Mouse (Mus musculus) intestine, embryonic 15.5 days (tissue): ENCODE measurements around the gene Prrt1. TPM values are rescaled to one million over a fixed set of nuclear protein-coding genes. Genes with fewer than 3 reads are reported as not detected.

Source experiments
- ATAC-seq: fragments of 200-750 bp; cut with Nextera tagmentation; 2 replicates; pipeline ENCODE4 v1.8.0; 2017; ENCODE audit warnings: moderate TSS enrichment, moderate library complexity
- H3K27ac ChIP-seq: fragments of 300-500 bp; sonication (generic); 2 replicates; pipeline ENCODE4 v1.5.1; 2015; ENCODE audit warnings: mild to moderate bottlenecking, inconsistent platforms
- H3K27me3 ChIP-seq: fragments of 300-500 bp; sonication (generic); replicated peaks from 2 replicates; pipeline ENCODE4 v1.6.1; 2015; ENCODE audit warnings: inconsistent platforms
- H3K36me3 ChIP-seq: fragments of 300-500 bp; sonication (generic); 2 replicates; pipeline ENCODE4 v1.6.1; 2015; ENCODE audit warnings: inconsistent platforms
- H3K4me1 ChIP-seq: fragments of 300-500 bp; sonication (generic); replicated peaks from 2 replicates; pipeline ENCODE4 v1.6.1; 2015; ENCODE audit warnings: inconsistent platforms
- H3K4me2 ChIP-seq: fragments of 300-500 bp; sonication (generic); replicated peaks from 2 replicates; pipeline ENCODE4 v1.6.1; 2015; ENCODE audit warnings: mild to moderate bottlenecking, inconsistent platforms
- H3K4me3 ChIP-seq: fragments of 300-500 bp; sonication (generic); replicated peaks from 2 replicates; pipeline ENCODE4 v1.5.1; 2015; ENCODE audit warnings: inconsistent platforms
- H3K9ac ChIP-seq: fragments of 300-500 bp; sonication (generic); 2 replicates; pipeline ENCODE4 v1.6.1; 2015; ENCODE audit warnings: inconsistent platforms
- H3K9me3 ChIP-seq: fragments of 300-500 bp; sonication (generic); 2 replicates; pipeline ENCODE4 v1.6.1; 2016; ENCODE audit warnings: inconsistent platforms
- WGBS: fragments of 180-500 bp; shearing (Covaris S2); methylation state at CpG from one replicate; pipeline ENCODE4 v1.1.7; 2015; 5-methylcytosine and 5-hydroxymethylcytosine counted together
- polyA plus RNA-seq: library from polyadenylated mRNA; unstranded; fragments of >200 nt; fragmentation: Nextera tagmentation; extraction: Ambion mirVana; gene quantifications from 2 replicates; pipeline ENCODE4 v1.2.1, GENCODE M21; 2015

Gene Prrt1
- polyA plus RNA-seq, 1 experiment from 2014 or later = 0.49 TPM

DNA sequence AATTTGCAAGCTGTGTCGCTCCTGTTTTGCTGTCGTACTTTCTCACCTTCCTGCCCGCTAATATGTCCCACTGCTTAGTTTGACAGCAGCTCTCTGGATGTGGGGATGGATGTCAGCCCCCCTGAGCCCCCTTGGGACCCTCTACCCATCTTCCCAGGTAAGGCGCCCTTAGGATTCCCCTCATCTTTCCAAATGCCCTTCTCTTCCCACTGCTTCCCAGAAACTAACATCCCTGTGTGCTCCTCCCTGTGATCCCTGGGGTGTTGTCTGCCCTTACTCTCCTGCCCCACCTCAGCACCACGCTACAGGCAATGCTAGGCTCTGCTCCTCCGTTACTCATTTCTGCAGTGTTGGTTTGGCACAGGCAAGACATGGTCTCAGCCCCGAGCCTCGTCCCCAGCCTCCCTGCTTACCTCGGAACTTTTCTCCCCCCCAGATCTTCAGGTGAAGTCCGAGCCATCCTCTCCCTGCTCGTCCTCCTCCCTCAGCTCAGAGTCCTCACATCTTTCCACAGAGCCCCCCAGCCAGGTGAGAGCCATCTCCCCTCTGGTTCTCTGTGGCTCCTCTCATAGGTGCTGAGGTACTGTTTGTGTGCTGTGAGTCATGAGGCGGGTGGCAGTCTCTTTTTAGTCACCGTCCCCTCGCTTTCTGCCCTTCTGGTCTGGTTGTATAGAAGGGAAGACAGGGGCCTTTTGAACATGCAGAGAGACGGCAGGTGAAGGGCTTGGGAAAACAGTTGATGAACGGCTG, 19.0 kb downstream of the Prrt1 start:
- Histone ChIP-seq H3K36me3 (peaks cover 11% of the 10 kb centered on the region), H3K4me1 (peaks cover 23% of the 10 kb centered on the region), H3K4me3 (peak overlapping the region; percentile 97; the same call in 1 of the 2 replicates), H3K4me2 (peak overlapping the region; percentile 89), H3K9ac (no peak overlapping the region; the same call in 1 of the 2 replicates), H3K27ac (no peak overlapping the region), H3K9me3 (no peaks in the 10 kb centered on the region), H3K27me3 (no peaks in the 10 kb centered on the region)
- no peak for ATAC-seq
- 83% methylated on average over 16 of the region's 16 CpGs for WGBS

DNA sequence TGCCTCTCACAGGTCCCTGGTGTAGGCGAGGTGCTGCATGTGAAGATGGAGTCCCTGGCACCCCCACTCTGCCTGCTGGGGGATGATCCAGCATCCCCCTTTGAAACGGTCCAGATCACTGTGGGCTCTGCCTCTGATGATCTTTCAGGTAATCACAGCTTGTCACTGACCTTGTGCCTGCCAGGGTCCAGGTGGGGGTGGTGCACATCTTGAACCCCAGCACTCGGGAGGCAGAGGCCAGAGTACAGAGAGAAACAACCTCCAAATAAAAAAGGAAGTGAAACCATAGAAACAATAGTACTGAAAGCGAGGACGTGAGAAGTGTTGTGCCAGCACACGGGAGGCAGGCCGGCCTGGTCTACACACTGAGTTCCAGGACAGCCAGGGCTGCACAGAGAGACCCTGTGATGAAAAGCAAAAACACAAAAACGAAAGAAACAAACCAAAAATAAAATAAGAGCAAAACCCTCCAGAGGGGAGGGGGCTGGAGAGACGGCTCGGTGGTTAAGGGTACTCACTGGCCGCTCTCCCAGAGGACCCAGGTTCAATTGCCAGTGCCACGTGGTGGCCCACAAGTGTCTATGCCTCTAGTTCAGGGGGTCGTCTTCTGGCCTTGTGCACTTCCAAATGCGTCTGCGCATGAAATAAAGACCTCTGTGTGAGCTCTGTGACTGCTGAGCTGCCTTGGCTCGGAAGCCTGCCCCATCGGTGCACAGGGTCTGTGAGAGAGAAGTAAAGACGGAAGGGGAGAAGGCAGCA, 20.0 kb downstream of the Prrt1 start:
- Histone ChIP-seq H3K9ac (no peak overlapping the region), H3K4me1 (peaks cover 20% of the 10 kb centered on the region), H3K9me3 (no peaks in the 10 kb centered on the region), H3K36me3 (peaks cover 11% of the 10 kb centered on the region), H3K27me3 (no peaks in the 10 kb centered on the region), H3K4me3 (no peak overlapping the region), H3K4me2 (no peak overlapping the region), H3K27ac (no peak overlapping the region)
- no peak for ATAC-seq
- WGBS = 88% methylated on average over 18 of the region's 18 CpGs

DNA sequence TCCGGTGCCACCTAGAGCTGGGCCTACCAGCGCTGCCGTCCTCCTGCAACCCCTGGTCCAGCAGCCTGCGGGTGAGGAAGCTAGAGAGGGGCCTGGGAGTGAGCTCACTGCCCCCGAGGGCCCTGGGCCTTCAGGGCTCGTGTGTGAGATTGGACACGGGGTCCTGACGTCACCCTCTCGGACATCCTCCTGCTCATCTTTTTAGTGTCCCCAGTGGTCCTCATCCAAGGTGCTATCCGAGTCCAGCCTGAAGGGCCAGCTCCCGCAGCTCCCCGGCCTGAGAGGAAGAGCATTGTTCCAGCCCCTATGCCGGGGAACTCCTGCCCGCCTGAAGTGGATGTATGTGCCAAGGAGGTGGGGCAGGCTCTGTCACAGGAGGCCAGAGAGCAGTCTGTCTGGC, 21.4 kb downstream of the Prrt1 start:
- no peak overlapping the region for H3K4me2 ChIP-seq
- H3K4me1 ChIP-seq = peaks cover 25% of the 10 kb centered on the region
- no peak overlapping the region for H3K4me3 ChIP-seq
- no peak overlapping the region for H3K9ac ChIP-seq
- 94% methylated on average over 14 of the region's 14 CpGs for WGBS
- H3K9me3 ChIP-seq = no peaks in the 10 kb centered on the region
- no peak for ATAC-seq
- H3K27me3 ChIP-seq = no peaks in the 10 kb centered on the region
- peaks cover 7% of the 10 kb centered on the region for H3K36me3 ChIP-seq
- H3K27ac ChIP-seq = no peak overlapping the region

DNA sequence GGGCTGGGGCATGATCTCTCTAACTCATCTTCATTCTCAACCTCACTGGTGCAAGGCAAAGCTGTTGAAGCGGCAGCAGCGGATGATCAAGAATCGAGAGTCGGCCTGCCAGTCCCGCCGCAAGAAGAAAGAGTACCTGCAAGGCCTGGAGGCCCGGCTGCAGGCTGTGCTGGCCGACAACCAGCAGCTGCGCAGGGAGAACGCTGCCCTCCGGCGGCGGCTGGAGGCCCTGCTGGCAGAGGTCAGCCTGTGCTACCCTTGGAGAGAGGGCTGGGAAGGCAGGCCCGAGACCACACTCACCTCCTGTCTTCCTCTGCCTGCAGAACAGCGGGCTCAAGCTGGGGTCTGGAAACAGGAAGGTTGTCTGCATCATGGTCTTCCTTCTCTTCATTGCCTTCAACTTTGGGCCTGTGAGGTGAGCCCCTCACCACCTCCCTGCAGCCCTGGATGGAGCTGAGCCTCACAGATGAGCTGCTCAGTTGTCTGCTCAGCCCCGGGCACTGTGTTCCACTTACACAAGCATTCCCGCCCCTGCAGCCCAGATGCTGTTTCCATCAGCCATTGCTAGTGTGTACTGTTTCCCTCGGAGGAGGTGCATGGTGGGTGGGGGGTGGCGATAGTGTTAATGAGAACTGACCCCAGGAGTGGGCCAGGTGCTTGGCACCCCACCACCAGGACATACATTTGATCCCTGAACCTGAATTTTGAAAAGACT, 22.3 kb downstream of the Prrt1 start:
- no peak for ATAC-seq
- Histone ChIP-seq H3K36me3 (peaks cover 6% of the 10 kb centered on the region), H3K27me3 (no peaks in the 10 kb centered on the region), H3K4me1 (peaks cover 28% of the 10 kb centered on the region), H3K9me3 (no peaks in the 10 kb centered on the region), H3K27ac (no peak overlapping the region), H3K4me2 (no peak overlapping the region), H3K4me3 (no peak overlapping the region), H3K9ac (no peak overlapping the region)
- 56% methylated on average over 19 of the region's 19 CpGs for WGBS

DNA sequence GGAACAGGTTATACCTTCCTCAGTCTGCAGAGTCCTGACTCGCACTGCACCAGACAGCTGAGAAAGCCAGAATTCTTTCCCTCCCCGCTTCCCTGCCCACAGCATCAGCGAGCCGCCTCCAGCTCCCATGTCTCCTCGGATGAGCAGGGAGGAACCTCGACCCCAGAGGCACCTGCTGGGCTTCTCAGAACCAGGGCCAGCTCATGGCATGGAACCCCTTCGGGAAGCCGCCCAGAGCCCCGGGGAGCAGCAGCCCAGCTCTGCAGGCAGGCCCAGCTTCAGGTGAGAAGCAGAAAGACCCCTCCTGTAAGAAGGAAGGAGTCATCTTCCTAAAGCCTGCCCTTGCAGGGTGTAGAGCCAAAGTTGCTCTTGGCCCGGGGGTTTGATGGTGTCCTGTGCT, 23.2 kb downstream of the Prrt1 start:
- Histone ChIP-seq H3K4me1 (peaks cover 34% of the 10 kb centered on the region), H3K9me3 (no peaks in the 10 kb centered on the region), H3K4me2 (no peak overlapping the region), H3K9ac (no peak overlapping the region), H3K27me3 (no peaks in the 10 kb centered on the region), H3K36me3 (peaks cover 6% of the 10 kb centered on the region), H3K4me3 (no peak overlapping the region), H3K27ac (no peak overlapping the region)
- 96% methylated on average over 10 of the region's 10 CpGs for WGBS
- no peak for ATAC-seq

DNA sequence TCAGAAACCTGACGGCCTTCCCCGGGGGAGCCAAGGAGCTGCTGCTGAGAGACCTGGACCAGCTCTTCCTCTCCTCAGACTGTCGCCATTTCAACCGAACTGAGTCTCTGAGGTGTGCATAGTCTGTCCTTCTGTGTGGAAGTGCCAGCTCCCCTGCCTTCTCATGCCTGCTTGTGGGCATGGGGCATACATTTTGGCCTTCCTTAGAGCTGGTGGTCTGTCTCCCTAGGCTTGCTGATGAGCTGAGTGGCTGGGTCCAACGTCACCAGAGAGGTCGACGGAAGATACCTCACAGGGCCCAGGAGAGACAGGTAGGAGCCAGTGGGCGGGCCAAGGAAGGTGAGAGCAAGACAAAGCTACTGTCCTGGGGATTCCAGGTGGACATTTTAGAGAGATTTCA, 23.7 kb downstream of the Prrt1 start:
- Histone ChIP-seq H3K9ac (no peak overlapping the region), H3K9me3 (no peaks in the 10 kb centered on the region), H3K27ac (no peak overlapping the region), H3K4me1 (peaks cover 29% of the 10 kb centered on the region), H3K4me3 (no peak overlapping the region), H3K4me2 (no peak overlapping the region), H3K36me3 (peaks cover 6% of the 10 kb centered on the region), H3K27me3 (no peaks in the 10 kb centered on the region)
- ATAC-seq = no peak
- WGBS = 94% methylated on average over 8 of the region's 8 CpGs

DNA sequence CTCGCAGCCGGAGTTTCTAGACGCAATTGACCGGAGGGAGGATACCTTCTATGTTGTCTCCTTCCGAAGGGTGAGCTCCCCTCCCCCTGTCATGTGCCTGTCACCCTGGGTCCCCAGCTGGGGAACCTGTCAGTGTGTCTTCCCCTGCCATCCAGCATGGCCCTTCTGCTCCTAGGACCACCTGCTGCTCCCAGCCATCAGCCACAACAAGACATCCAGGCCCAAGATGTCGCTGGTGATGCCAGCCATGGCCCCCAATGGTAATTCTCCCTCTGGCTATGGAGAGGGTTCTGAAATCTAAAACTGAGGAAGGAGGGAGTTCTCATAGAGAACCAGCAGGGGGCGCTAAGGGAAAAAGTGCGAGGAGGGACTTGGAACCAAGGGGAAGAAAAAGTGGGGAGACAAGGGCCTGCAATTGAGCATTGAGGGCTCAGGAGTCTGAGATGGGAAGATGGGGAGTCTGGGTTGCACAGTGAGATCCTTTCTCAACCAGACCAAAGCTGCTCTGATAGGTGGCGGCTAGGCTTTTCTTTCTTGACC, 24.5 kb downstream of the Prrt1 start:
- Histone ChIP-seq H3K9me3 (no peaks in the 10 kb centered on the region), H3K27me3 (no peaks in the 10 kb centered on the region), H3K36me3 (peaks cover 6% of the 10 kb centered on the region), H3K27ac (no peak overlapping the region), H3K4me1 (peaks cover 26% of the 10 kb centered on the region), H3K9ac (no peak overlapping the region), H3K4me3 (no peak overlapping the region), H3K4me2 (no peak overlapping the region)
- ATAC-seq = no peak
- WGBS = 64% methylated on average over 9 of the region's 9 CpGs

DNA sequence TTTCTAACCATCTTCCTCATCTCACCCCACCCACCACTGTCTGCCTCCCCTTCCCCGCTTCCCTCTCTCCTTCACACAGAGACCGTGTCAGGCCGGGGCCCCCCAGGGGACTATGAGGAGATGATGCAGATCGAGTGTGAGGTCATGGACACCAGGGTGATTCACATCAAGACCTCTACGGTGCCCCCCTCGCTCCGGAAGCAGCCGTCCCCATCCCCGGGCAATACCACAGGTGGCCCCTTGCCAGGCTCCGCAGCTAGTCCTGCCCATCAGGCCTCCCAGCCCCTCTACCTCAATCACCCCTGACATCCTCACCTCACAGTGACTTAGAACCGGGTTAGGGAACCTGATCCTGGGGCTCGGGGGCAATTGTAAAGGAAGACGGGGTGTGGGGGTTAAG, 25.1 kb downstream of the Prrt1 start:
- Histone ChIP-seq H3K36me3 (peaks cover 6% of the 10 kb centered on the region), H3K27ac (peak overlapping the region; percentile 44; the same call in 1 of the 2 replicates), H3K27me3 (peaks cover 3% of the 10 kb centered on the region; the same call in 1 of the 2 replicates), H3K4me3 (no peak overlapping the region), H3K9me3 (no peaks in the 10 kb centered on the region), H3K4me2 (no peak overlapping the region), H3K4me1 (peaks cover 28% of the 10 kb centered on the region), H3K9ac (no peak overlapping the region)
- WGBS = 92% methylated on average over 13 of the region's 13 CpGs
- no peak for ATAC-seq

DNA sequence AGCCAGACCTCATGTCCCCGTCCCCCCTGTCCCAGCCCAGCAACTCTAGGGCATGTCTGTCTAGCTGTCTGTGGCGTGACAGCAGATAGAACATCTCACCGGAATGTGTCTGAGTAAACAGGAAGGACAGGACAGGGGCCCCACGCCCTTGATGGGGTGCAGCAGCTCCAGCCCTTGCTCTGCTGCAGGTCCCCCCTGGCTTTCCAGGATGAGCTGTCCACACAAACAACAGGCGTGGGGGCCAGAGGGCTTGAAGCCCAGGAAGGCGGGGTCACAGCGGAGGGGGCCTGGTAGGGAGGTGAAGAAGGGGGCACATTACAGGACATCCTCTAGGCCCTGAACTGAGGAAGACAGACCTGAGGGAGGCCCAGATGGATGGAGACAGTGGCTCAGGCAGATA, 25.8 kb downstream of the Prrt1 start:
- Histone ChIP-seq H3K9ac (no peak overlapping the region), H3K27me3 (peaks cover 5% of the 10 kb centered on the region; the same call in 1 of the 2 replicates), H3K4me3 (no peak overlapping the region), H3K9me3 (no peaks in the 10 kb centered on the region), H3K36me3 (peaks cover 4% of the 10 kb centered on the region; the same call in 1 of the 2 replicates), H3K27ac (peak overlapping the region; percentile 79), H3K4me1 (peaks cover 32% of the 10 kb centered on the region), H3K4me2 (no peak overlapping the region)
- 46% methylated on average over 7 of the region's 7 CpGs for WGBS
- peak; percentile 30 for ATAC-seq

DNA sequence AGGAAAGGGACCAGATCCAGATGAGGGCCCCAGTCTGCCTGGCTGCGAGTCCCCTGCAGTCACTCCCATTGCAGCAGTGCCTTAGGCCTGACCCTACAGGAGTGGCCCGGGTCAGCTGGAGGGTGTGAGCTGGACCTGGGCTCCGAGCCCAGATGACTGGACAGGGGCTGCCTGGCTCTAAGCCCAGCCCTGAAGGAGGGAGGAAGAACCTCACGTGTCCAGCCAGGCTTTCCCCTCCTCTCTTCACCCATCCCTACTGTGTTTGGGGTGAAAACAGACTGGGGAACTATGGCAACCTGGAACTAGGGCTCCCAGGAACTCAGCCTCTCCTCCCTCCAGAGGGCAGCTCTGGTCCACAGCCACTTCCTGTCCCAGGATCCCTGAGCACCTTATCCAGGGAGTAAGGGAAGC, 26.3 kb downstream of the Prrt1 start:
- Histone ChIP-seq H3K27me3 (peaks cover 9% of the 10 kb centered on the region; the same call in 1 of the 2 replicates), H3K4me3 (no peak overlapping the region), H3K9me3 (no peaks in the 10 kb centered on the region), H3K36me3 (peaks cover 4% of the 10 kb centered on the region; the same call in 1 of the 2 replicates), H3K4me2 (no peak overlapping the region), H3K27ac (peak overlapping the region; percentile 79), H3K4me1 (peaks cover 36% of the 10 kb centered on the region), H3K9ac (no peak overlapping the region)
- peak; percentile 71 for ATAC-seq
- WGBS = 37% methylated on average over 4 of the region's 4 CpGs

DNA sequence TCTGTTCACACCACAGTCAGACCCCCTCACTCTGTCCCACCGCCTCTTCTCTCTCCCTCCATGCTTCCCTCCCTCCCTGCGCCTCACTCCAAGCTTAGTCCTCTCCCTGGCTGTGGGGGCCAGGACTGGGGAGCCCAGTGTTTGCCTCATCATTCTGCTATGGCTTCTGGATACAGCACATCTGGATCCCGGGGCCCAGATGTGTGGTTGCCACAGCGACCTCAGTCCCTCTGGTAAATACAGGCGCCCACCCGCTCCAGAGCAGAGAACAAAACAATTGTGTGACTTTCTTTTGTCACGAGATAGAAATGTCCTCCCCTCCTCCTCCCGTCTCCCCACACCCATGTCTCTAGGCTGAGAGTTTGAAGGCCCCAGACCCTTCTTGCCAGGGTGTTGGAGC, 27.3 kb downstream of the Prrt1 start:
- H3K4me1 ChIP-seq = peaks cover 47% of the 10 kb centered on the region
- no peak overlapping the region for H3K4me3 ChIP-seq
- WGBS = 40% methylated on average over 8 of the region's 8 CpGs
- peaks cover 1% of the 10 kb centered on the region; the same call in 1 of the 2 replicates for H3K36me3 ChIP-seq
- H3K27ac ChIP-seq = peak overlapping the region; percentile 79; the same call in 1 of the 2 replicates
- peaks cover 13% of the 10 kb centered on the region; the same call in 1 of the 2 replicates for H3K27me3 ChIP-seq
- no peak for ATAC-seq
- no peak overlapping the region for H3K4me2 ChIP-seq
- no peak overlapping the region for H3K9ac ChIP-seq
- H3K9me3 ChIP-seq = no peaks in the 10 kb centered on the region

DNA sequence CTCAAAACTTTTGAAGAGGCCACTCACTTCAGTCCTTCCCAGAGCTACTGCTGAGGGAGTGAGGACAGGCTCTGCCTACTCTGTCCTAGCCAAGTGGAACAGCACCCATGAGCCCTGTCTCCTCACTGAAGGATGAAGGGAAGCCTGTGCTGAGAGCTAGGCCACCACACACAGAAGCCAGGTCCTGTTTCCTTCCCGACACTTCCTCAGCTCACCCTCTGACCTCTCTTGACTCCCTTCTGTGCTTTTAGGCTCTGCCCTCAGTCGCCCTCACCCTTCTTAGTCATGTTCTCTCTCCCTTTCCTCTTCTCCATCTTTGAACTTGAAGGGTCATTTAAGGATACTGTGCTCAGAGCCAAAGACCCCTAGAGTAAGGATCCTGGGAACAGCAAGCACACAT, 27.9 kb downstream of the Prrt1 start:
- Histone ChIP-seq H3K4me3 (no peak overlapping the region), H3K27ac (no peak overlapping the region)
- 44% methylated on average over 2 of the region's 2 CpGs for WGBS

More for the DNA sequence above, 27.9 kb downstream of the Prrt1 start:
- Histone ChIP-seq H3K36me3 (no peaks in the 10 kb centered on the region), H3K9ac (no peak overlapping the region), H3K4me1 (peaks cover 47% of the 10 kb centered on the region), H3K4me2 (no peak overlapping the region), H3K9me3 (no peaks in the 10 kb centered on the region), H3K27me3 (peaks cover 13% of the 10 kb centered on the region; the same call in 1 of the 2 replicates)
- no peak for ATAC-seq
